Mouse (Mus musculus) liver, embryonic 13.5 days (tissue): Measurements from ENCODE around the gene 1700129C05Rik. TPM values are rescaled to one million over a fixed set of nuclear protein-coding genes. Genes with fewer than 3 reads are reported as not detected.

Experiments used
- polyA plus RNA-seq: library from polyadenylated mRNA; unstranded; fragments of >200 nt; fragmentation: Nextera tagmentation; extraction: Ambion mirVana; gene quantifications from 2 replicates; pipeline ENCODE4 v1.2.1, GENCODE M21; 2015

1700129C05Rik gene
- polyA plus RNA-seq, 1 experiment from 2014 or later: not detected

Other genes starting within 250 kb of the 1700129C05Rik start
- not detected in 2 replicates for gene Gm5142, start 35.9 kb upstream of the 1700129C05Rik start, polyA plus RNA-seq
- 17.5 and 23.1 TPM in 2 replicates for gene Rcbtb1, start 58.3 kb upstream of the 1700129C05Rik start, polyA plus RNA-seq
- gene Gm6904, start 117.3 kb upstream of the 1700129C05Rik start, polyA plus RNA-seq: not detected in 2 replicates
- gene Phf11a, start 154.6 kb upstream of the 1700129C05Rik start, polyA plus RNA-seq: 0.08 and 0.32 TPM in 2 replicates
- 0.77 and 1.3 TPM in 2 replicates for gene Phf11b, start 198.5 kb upstream of the 1700129C05Rik start, polyA plus RNA-seq
- 1.2 and 1.4 TPM in 2 replicates for gene Phf11d, start 222.6 kb upstream of the 1700129C05Rik start, polyA plus RNA-seq